Mouse (Mus musculus): Measurements from ENCODE around the gene Erc2.

Gene Erc2

GRCm38 (mm10) chr14:28443254-28443944 lies 821.2 kb downstream of the Erc2 start:
- no peak for DNase-seq (ENCODE audit: low spot score)

DNA sequence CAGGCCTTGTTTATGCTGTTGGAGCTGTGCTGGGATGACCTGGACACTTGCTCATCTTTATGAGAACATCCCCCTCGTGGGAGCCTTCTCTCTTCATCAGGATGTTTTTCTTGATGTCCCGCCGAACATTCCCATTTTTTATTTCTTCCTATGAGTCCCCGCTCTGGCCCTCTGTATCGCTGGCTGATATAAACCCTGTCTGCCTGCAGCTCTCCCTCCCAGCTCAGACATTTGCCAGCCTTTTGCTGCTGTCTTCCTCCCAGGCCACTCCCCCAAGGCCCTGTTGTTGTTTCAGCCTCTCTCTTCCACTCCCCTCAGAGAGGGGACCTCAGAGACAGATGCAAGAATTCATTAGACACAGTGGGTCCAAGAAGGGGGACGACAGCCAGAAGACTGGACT lies 823.5 kb downstream of the Erc2 start:
- no peak for DNase-seq (ENCODE audit: low spot score)

GRCm38 (mm10) chr14:28451771-28452170 lies 829.5 kb downstream of the Erc2 start:
- no peak for DNase-seq (ENCODE audit: low spot score)

- no peak for DNase-seq (ENCODE audit: low spot score)
These were observed 834.3 kb downstream of the Erc2 start for GRCm38 (mm10) chr14:28456372-28457076.

- DNase-seq (ENCODE audit: low spot score) = no peak
These were observed 835.2 kb downstream of the Erc2 start for GRCm38 (mm10) chr14:28457428-28457827.

DNA sequence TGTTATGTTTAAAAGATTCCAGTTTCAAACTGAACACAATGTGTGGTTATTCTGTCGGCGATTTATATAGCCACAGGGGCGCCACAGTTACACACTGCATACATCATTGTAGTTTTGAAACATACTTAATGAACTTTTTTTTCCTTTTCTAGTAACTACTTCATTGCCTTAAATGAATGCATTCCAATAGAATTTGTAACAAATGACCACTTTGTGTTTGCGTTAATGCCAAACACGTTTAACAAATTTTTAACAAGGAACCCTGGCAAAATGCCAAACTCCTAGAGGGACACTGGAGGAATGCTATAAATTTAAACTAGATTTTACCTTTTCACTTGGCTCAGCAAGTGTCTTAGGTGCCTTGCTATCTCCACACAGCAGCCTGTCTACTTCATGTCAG lies 845.7 kb downstream of the Erc2 start:
- DNase-seq (ENCODE audit: low spot score) = no peak

DNA sequence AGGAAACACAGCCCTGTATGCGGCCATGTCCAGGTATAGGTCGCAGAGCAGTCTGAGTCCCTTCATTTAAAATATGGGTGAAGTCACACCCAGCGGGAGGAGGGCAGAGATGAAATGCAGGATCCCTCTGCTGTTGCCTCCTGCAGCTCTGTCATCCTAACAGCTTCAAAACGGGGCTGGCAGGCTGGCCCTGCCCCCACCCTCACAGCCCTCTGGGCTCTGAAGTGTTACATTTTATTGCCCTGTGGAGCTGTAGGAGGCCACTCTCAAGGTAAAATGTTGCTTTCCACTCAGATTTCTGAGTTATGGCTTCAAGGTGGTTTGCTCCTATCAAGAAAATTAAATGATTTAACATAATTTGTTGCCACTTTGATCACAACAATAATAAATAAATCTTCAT lies 847.5 kb downstream of the Erc2 start:
- no peak for DNase-seq (ENCODE audit: low spot score)

DNA sequence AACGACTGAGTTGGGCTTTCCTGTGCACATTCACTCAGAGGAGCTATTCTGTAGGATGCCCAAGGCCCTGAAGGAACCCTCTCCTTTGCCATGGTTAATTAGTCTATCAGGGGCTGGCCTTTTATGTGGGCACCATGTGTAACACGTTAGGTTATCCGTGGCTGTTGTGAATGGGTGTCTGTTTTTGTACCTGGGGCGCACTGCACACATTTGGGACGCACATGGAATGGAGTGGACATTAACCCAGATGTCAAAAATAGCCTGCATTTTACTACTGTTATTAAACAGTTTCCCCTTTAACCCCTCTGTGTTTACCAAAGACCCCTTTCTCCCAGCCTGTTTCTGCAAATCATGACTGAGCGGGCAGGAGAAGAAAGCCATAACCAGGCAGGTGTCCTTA lies 848.0 kb downstream of the Erc2 start:
- DNase-seq (ENCODE audit: low spot score) = no peak

DNA sequence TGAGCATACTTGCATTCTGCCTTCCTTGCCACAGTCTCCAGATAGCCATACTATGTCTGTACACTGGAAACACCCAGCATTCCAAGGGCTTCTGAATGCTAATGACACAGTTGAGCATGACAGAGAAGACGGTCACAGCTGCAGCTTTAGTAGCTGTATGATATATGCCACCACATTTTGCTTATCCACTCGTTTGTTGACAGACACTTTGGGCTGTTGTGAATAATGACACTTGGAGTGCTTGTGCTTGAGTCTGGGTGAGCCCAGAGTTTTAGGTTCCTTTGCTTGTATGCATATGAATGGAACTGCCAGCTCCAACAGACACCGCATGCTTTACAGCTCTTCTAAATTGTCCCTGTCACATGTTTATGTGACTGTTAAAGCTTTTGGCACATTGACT lies 852.8 kb downstream of the Erc2 start:
- no peak for DNase-seq (ENCODE audit: low spot score)

- no peak for DNase-seq (ENCODE audit: low spot score)
These were observed 853.2 kb downstream of the Erc2 start for GRCm38 (mm10) chr14:28475421-28475820.

DNA sequence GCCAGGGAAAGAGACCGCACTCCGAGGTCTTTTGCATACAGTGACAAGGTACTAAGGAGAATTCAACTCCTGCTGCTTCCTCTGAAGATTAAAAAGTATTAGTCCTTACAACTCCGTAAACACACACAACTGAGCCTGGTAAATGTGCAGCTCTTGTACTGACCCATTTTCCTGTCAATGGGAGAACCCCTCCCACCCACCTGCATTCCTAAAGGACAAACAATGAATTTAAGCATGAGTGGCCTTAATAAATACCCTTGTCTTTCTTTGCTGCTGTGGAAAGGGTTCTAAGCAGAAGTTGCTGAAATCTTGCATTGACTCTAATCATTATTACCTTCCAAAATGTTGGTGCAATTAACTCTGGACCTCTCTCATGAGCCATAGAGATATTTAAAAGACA lies 854.5 kb downstream of the Erc2 start:
- no peak for DNase-seq (ENCODE audit: low spot score)

- DNase-seq (ENCODE audit: low spot score) = no peak
These were observed 858.6 kb downstream of the Erc2 start for GRCm38 (mm10) chr14:28480866-28481265.

DNA sequence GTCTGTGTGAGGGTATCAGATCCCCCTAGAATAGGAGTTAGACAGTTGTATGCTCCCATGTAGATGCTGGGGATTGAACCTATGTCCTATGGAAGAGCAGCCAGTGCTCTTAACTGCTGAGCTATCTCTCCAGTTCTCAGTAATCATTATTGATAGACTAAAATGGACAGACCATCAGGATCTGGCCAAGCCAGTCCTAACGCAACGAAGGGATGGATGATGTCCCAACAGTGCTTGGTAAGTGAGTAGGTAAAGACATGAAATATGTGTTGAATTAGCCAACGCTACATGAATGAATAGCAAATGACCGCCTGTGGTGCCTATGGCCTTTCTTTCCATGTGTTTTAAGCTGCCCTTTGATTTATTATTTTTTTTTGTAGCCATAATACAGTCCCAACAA lies 871.6 kb downstream of the Erc2 start:
- no peak for DNase-seq (ENCODE audit: low spot score)

DNA sequence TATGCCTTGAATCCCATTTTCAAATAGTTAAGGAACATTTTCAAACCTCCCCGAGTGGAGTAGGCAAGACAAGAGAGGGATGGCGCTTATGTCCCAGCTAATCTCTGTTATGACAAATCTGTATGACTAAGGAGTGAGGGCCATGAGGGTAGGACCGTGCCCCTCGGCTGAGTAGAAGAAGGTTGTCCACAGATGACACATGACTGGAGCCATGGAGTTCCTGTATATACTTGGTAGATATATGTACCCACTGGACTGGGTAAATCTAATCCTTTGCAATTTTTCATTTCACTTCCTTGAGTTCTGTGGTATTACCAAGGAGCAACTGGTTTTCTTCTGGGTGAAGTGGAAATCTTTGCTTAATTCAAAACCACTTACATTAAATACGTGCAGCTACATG lies 872.0 kb downstream of the Erc2 start:
- DNase-seq (ENCODE audit: low spot score) = no peak

DNA sequence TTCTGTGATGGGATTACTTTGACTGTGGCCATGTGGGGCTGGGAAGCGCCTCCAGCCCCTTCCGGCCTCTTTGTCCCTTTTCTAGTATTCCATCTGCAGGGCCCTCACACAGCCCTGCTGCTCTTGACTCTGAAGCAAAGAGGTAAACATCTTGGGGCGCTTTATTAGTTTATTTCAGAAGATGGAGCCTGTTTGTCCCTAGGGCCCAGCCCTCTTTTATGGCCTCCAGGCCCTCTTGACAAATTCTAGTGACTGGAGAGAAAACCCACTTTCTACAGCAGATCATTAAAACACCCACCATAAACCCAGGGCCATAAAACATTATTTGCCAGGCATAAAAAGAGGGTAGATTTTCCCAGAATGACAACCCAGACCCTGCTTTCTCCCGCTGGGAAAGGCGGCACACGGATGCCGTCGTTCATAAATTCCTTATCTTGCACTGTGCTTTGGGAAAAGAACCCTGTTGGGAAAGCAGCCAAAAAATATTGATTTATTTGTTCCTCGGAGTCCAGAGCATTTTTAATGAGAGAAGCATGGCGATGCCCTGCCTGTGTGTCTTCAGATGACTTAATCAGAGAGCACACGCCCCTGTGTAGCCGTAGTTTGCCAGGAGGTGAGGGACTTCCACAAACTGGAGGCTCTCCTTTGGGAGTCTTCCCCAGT lies 879.1 kb downstream of the Erc2 start:
- DNase-seq (ENCODE audit: low spot score) = no peak

GRCm38 (mm10) chr14:28503276-28503675 lies 881.0 kb downstream of the Erc2 start:
- DNase-seq (ENCODE audit: low spot score) = no peak

- DNase-seq (ENCODE audit: low spot score) = no peak
These were observed 882.1 kb downstream of the Erc2 start, which contains the start of gene Wnt5a for GRCm38 (mm10) chr14:28504101-28505050. Gene Wnt5a (plus strand): TSS chr14:28504750.

GRCm38 (mm10) chr14:28505051-28505585 lies 882.9 kb downstream of the Erc2 start:
- DNase-seq (ENCODE audit: low spot score) = no peak

GRCm38 (mm10) chr14:28505586-28506375 lies 883.6 kb downstream of the Erc2 start:
- DNase-seq (ENCODE audit: low spot score) = no peak

- no peak for DNase-seq (ENCODE audit: low spot score)
These were observed 884.2 kb downstream of the Erc2 start for GRCm38 (mm10) chr14:28506376-28506831.

- no peak for DNase-seq (ENCODE audit: low spot score)
These were observed 884.8 kb downstream of the Erc2 start for GRCm38 (mm10) chr14:28507011-28507410.

Data from layer of hippocampus, adult 11-12 months (tissue).